Mouse (Mus musculus) monocyte, adult 2 months (primary cell): ENCODE measurements around the gene Gm3336.

Source experiments
- DNase-seq, 2 experiments: peaks; one replicate each; pipeline ENCODE4 v3.0.0; 2022; ENCODE audit warnings: low spot score in 2 of 2, low read depth in 1 of 2

Gene Gm3336

DNA sequence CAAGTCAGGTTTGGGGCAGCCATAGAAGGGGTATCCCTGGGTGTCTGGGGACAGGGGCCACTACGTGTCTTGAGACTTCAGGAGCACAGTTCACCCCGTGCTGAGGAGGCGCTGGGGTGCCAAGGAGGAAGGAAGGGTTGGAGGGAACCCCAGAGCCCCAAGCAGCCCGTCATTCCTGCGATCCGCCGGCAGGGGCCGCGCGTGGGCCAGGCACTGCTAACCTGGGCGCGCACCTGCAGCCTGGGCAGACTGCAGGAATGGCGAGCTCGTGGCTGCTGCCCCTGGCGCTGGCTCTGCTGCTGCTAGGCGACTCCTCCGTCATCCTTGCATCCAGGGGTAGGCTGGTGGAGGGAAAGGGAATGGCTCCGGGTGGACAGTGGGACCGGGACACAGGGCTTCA lies at the start of gene Gm3336:
TSS of gene Gm3336 (plus strand) at position 247 of the 400 bp plus-strand sequence.
- DNase-seq = no peak

DNA sequence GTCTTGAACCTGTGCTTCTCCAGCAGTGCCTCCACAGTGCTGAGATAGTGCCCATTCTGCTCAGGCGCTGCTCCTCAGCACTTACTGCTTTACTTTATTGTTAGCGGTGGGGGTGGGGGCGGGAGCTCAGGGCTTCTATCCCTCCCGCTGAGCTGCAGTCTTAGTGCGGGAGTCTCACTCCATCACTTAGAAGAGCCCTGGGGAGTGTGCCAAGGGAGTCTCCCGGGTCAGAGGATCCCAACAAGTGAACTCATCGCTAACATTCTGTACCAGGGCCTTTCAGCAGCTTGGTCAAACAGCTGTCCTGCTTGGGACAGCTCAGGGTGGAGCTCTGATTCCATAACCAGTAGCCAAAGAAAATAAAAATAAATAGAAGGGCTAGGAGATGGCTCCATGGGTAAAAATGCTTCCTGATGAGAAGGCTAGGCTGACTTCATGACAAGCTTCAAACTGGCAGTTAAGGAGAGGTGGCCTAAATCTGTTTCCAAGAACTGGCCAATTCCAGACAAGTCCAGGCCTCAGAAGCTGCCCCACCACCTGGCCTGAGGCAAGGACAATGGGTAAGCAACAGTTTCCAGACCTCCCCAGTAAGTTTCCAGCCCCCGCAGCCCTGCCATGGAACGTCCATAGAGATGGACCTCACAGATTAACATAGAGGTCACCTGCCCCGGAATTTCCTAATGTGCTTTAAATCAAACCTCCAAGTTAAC lies 46.6 kb upstream of the Gm3336 start:
- DNase-seq = no peak

DNA sequence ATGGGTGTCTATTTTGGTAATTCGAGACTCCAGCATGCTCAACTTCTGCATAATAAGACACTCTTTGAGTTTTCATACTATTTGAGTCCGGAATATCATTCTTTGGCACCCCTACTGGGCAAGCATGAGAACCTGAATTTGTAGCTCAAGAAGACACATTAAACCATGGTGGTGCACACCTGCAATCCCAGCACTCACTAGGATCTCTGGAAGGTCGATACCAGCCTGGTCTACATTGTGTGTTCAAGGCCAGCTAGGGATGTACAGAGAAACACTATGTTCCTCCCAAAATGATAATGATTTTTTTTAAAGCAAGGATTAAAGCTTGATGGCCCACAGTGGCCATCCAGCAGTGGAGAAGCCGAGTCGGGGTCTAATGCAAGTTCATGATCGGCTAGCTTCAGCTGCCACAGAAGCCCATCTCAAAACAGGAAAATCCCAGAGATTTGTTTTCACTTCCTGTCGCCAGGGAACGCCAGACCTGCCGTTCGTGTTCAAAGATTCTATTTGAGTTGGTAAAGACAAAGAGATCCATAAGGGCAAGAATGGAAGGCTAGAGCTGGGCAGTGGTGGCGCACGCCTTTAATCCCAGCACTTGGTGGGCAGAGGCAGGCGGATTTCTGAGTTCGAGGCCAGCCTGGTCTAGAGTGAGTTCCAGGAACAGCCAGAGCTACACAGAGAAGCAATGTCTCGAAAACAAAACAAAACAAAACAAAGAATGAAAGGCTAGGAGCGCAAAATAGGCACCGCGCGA lies 45.8 kb upstream of the Gm3336 start:
- no peak for DNase-seq

DNA sequence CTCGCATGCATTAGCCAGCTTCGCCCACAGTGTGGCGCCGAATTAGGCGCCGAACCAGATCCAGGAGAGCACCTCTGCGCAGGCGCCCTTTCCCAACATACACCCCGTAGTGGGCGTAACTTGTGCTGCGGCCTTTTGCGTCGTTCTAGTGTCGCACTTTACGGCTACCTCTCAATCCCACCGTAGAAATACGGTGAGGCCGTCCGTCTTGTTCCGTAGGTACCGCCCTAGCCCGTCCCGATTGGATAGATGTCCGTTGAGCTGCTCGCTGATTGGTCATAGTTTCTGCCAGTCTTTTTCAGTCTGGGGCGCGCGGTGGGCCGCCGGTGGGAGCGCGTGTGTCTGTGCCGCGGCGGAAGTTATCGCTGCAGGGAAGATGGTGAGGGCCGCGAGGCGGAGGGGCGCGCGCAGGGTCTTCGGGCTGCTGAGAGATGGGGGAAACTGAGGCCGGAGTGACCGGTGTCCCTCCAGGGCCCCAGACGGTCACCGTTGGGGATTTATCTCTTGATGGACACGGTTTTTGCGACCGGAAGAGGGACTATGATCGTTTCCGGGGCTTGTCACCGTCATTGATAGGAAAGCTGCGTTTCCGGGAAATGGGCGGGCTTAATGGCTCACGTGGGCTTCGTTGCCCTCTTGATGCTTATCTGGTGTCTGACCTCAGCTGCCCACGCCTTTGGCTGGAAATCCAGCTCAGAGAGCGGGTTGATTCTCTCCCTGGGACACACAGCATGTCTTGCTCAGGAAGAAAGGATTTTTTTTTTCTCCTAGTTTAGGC lies 45.1 kb upstream of the Gm3336 start, which contains the start of gene Lsm4:
TSS of gene Lsm4 (plus strand) at position 170 of the 778 bp plus-strand sequence.
- peak; percentile 92 for DNase-seq

DNA sequence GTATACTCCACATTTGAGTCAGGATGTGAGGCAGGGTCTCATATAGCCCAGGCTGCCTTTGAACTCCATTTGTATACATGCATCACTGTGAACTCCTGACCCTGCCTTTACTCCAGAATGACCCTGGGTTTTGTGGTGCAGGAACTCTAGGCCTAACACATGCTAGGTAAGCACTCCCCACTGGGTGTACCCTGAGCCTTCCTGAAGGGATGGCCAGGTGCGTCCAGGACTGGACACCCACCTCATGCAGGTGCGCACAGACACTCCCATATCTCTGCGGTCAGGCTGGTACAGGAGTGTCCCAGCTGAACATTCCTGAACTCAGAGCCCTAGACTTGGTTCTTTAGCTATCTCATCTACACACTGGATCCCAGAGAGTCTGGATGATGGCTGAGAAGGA lies 44.2 kb upstream of the Gm3336 start:
- DNase-seq = no peak

DNA sequence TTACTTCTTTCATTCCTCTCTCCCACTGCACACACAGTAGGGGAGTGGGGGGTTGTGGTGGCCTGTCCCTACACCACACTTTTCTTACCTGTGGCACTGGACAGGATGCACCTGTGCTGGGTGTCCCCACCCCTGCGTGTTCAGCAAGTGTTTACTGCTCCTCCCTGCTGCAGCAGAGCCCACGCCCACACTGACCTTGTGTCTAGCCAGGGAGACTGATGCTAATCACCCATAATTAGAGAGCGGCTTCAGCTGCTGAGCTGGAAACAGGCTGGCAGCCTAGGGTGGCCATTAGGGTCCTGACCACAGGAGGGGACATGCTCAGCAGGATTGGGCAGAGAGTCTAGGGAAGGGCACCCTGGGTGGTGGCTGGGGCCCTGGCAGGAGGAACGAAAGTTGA lies 43.6 kb upstream of the Gm3336 start:
- DNase-seq = no peak

DNA sequence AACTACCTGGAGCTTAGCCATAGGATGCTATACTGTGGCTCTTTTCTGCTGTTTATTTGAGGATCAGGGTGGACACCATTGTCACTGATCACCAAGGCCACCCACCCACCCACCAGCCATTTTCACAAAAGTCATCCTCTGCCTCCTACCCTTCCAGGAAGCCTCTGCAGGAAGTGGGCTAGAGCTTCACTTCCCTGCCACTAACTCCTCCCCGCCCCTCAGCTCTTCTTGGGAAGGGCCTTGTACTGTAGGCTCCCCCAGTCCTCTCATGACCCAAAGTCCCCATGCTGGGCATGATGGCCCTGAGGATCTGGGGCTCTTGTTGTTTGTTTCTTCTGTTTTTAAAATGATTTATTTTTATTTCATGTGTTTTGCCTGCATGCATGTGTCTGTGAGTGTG lies 43.0 kb upstream of the Gm3336 start:
- DNase-seq = no peak

DNA sequence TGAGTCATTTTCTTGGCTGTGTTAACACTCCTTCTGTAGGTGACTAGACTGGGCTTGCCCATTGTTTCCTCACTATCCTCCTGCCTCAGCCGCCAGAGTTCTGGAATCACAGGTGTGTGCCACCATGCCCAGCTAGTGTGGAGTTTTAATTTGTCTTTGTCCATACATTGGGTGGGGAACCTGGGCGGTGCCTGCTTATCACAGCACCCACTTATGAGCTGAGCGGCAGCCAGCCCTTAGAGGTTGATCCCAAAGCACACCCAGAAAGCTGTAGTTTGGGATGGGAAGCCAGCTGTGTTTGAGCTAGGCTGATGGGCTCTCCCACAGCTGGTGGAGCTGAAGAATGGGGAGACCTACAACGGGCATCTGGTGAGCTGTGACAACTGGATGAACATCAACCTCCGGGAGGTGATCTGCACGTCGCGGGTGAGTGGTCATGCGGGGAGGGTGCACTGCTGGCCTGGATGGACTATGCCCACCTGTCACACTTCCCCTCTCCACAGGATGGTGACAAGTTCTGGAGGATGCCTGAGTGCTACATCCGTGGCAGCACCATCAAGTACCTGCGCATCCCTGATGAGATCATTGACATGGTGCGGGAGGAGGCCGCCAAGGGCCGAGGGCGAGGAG lies 40.8 kb upstream of the Gm3336 start:
- no peak for DNase-seq

DNA sequence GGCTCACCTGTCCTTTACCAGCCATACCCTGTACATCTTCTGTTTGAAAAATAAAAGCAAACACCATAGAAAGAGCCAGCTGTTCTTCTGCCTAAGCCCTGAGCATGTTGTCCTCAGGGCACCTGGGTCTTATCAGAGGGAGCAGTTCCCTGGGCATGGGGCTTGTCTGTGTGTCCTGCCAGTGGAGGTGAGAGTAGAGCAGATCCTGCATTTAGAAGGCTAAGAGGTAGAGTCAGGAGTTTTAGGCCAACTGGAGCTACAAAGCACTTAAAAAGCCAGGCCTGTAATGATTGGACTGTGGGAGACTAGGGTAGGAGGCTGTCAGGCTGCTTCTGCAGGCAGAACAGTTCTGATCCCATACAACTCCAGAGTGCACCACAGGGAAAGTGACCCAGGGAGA lies 39.7 kb upstream of the Gm3336 start:
- DNase-seq = no peak

DNA sequence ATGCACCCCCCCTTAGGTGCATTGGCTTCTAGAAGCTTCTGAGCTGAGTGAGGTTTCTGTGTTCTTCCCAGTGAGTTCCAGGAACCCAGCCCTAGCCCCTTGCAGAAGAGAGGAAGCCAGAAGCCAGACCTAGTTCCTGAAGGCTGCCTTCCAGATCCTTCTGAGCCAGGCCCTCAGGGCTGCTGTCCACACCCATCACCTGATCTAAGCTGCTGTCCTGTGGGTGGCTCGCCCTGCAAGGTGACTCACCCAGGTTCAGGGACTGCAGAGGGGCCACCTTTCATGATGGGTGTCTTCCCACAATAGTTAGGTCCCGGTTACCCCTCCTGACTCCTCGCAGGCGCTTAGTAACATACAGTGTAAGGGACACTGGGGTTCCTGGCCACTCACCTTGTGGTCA lies 38.9 kb upstream of the Gm3336 start:
- DNase-seq = no peak

DNA sequence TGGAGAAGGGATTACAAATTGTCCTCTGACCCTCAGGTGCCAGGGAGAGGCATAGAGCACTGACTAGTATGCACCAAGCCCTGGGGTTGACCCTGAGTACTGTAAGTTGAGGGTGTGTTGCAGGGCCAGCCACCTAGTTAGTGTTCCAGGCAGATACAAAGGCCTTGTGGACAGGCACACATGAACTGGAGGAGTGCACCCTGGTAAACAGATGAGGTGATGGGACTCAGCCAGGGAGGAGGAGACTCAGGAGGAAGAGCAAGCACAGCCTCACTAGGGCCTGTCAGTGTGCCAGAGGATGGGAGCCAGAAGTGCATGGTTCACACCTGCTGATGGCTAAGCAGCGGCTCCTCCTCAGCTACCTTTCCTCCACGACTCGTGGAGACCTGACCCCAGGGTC lies 38.3 kb upstream of the Gm3336 start:
- DNase-seq = no peak

DNA sequence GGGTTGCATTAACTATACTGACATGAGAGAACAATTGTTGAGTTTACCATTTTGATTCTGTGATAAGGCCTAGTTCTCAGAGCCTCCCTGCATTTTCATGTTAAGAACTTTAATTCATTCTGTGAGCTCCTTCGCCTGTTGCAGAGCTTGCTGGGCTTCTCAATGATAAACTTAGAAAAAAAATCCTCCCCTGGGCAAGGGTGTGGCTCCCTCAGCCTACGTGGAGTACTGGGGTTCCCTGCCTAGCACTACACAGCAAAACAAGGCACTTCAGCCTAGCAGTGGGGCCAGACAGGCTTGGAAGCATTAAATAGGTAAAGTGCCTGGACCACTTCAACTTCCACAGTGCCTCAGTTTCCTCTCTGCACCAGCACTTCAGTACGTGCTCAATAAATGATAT lies 36.9 kb upstream of the Gm3336 start:
- DNase-seq = no peak

DNA sequence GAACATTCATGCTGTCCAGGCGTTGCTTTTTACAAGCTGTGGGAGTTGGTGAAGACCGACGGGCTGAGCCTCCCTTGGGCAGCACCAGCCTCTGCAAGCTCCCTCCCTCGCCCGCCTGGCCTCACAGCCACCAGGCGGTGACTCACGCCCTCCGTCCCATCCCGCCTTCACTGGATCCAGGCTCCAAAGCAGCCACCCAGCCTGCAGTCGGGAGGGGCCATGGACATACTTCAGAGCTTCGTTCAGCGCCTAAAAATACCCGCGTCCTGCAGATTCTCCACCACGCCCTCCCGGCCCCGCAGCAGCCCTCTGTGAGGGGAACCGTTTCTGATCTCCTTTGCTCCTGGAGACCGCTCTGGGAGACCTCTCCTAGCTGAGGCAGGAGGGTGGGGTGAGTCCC lies 36.1 kb upstream of the Gm3336 start:
- no peak for DNase-seq

DNA sequence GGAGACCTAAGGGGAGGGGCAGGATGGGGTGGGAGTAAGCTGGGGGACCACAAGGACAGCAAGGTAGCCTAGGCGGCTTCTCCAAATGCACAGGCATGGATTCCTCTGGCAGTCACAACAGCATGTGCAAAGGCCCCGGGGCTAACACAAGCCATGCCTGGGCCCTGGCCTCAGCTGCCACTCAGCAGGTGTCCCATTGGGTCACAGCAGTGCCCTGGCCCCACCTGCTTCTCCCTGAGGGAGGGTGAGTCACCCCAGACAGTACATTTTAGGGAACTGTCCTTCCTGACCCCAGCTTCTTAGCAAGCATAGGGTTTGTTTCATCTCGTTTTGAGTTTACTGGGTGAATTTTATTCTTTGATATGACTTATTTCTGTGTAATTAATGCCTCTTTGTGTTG lies 35.7 kb upstream of the Gm3336 start:
- DNase-seq = no peak

DNA sequence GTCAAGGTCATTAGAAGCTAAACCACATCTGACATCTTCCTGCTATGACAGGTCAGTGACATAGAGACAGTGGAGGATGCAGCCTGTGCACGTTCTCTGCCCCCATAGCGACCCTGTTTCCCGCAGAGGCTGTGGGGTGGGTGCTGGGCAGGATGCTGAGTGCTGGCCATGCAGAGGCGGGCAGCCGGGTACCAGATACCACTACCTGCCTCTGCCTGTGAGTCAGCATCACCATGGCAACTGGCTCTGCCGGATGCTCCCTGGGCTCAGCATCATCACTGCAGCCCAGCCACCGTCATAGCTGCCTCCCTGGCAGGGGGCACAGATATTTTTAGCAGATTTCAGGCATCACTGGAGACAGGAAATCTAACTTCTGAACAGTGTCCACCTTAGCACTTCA lies 34.1 kb upstream of the Gm3336 start:
- DNase-seq = no peak

DNA sequence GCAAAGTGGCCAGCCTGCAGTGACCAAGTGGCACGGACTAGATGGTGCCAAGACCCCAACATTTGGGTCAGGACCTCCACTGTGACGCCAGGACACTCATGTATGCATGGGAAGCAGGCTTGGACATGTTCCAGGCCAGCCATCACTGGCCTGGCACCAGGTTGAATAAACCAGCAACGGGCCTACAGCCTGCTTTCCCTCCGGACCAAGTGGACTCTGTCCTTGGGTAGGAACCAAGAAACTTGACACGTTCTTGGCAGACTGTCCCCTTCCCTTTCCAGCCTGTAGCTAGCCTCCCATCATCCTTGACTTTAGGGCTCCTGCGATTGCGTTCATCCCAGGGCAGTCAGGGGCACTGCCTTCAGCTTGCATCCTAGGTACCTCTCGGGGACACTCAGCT lies 30.8 kb upstream of the Gm3336 start:
- DNase-seq = no peak

DNA sequence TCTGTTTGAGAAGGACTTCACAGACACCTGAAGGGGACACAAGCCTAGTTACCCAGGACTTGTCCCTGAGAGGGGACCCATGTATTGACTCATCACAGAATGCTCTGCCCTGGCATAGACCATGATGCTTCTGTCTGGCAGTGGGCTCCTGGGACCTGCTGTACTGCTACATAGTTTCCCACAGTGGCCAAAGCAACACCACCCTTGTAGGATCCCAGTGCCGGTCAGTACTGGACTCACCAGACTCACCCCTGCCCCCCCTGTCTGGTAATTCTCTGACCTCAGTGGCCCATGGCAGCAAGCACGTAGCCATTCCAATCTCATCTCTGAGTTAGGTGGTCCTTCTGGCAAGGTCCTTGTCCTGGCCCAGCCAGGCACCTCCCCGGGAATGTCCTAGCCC lies 30.2 kb upstream of the Gm3336 start:
- no peak for DNase-seq

DNA sequence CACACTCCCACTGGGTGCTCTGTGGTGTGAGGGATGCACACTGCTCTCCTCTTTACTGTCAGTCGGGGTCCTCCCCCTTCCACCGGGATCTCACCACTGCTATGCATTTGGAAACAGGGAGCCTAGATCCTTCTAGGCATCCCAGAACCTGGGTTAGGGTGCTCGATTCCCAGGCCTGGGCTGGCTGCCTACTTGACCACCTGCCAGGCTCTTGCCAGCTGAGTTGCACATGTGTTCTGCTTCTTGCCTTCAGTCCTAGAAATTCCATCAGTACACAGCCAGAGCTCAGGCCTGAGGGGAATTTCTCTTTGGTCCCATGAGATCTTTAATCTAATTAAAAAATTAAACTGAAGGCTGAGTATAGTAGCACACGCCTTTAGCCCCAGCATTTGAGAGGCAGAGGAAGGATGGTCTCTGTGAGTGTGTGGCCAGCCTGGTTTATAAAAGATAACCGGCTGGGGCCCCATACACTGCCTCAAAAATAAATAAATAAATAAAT lies 28.4 kb upstream of the Gm3336 start:
- DNase-seq = no peak

DNA sequence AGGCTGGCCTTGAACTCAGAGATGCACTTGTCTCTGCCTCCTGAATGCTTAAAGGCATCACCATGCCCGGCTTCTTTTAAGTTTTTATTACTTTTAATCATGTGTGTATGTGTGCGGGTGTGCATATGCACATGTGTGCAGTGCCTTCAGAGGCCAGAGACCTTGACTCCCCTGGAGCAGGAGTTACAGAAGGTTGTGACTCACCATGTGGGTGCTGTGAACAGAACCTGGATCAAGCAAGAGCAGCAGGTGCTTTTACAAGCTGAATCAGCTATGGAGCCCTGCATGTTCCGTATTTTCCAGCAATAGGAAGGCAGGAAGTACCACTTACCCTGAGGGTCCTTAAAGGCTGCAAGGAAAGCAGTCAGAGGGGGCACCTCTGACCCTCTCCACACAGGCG lies 27.1 kb upstream of the Gm3336 start:
- no peak for DNase-seq

DNA sequence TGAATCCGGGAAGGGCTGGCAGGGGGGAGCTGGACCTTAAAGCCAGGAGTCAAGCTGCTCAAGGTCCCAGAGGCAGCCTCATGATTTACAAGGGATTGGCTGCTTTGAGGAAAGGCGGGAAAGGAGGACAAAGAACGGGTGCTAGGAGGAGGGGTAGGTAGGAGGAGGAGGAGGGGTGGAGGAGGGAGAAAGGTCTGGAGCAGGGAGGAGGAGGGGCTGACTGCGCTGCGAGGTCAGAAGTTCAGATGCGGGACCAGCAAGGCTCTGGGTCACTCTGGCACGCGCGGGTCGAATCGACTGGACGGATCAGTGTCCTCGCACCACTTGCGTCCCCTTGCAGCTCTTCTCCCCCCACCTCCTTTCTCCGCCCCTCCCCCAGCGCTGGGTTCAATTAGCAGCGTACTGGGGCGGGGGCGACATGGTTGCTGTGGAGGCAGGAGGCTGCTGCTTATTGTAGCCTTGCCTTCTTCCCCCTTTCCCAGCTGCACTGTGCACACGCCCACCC lies 26.6 kb upstream of the Gm3336 start:
- DNase-seq = no peak

DNA sequence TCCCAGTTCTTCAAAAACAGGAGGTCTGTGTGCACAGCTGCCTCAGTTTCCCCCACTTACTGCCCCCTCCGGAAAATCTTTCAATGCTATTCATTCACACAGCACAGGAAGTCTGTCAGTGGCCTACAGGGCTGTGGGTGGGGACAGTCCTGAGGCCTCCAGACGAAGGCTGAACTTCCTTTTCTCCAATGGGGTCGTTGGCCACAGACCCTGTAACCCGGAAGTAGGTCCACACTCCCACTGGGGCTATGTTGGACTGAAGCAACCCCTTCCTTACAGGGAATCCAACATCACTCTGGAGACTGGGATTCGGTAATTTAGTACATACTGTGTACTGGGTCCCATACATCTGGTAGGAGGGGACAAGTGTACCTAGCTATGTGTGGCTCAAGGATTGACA lies 24.7 kb upstream of the Gm3336 start:
- no peak for DNase-seq
